Mouse (Mus musculus): ENCODE results near the gene B3galt1.

DNA sequence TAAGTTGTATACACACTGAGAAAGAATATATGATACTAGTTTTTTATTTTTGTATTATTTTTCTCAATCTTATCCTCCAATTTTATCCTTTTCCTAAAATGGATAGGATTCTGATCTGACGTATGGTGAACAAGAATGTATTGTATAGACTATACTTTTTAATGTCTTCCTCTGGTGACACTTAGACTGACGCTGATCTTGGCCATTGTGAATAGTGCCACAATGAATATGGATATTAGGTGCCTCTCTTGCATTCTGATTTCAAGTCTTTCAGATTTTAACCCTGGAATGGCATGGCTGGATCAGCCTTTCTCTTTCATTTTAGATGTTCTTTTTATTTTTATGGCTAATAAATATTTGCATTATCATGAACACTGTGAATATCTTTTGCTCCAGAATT, 17.4 kb downstream of the B3galt1 start:
- TF ChIP-seq GATA1 (IDR thresholded peaks at IDR 0.05; ENCODE audit: low read length): no peak
- TF ChIP-seq TAL1 (IDR thresholded peaks at IDR 0.05; ENCODE audit: low read length): no peak
